Mouse (Mus musculus) neural tube, embryonic 11.5 days (tissue): ENCODE data around the gene Tssk2. TPM values are rescaled to one million over a fixed set of nuclear protein-coding genes. Genes with fewer than 3 reads are reported as not detected.

ENCODE experiments used
- ATAC-seq: fragments of 200-750 bp; cut with Nextera tagmentation; 2 replicates; pipeline ENCODE4 v1.8.0; 2017; ENCODE audit warnings: moderate number of reproducible peaks, mild to moderate bottlenecking, moderate TSS enrichment, moderate library complexity; ENCODE audit not compliant: insufficient read depth, low FRiP score, low TSS enrichment
- DNase-seq: peaks from one replicate; pipeline ENCODE4 v3.0.0-alpha.2; 2015; ENCODE audit warnings: low spot score
- H3K27ac ChIP-seq: fragments of 300-500 bp; sonication (generic); 2 replicates; pipeline ENCODE4 v1.5.1; 2014; ENCODE audit warnings: low read depth, mild to moderate bottlenecking, low read length
- H3K27me3 ChIP-seq: fragments of 300-500 bp; sonication (generic); 2 replicates; pipeline ENCODE4 v1.6.1; 2014; ENCODE audit warnings: mild to moderate bottlenecking, low read length, mixed read lengths; ENCODE audit not compliant: control insufficient read depth, insufficient read depth
- H3K36me3 ChIP-seq: fragments of 300-500 bp; sonication (generic); 2 replicates; pipeline ENCODE4 v1.6.1; 2014; ENCODE audit warnings: mild to moderate bottlenecking, low read length, moderate library complexity, mixed read lengths; ENCODE audit not compliant: control insufficient read depth, insufficient read depth
- H3K4me1 ChIP-seq: fragments of 300-500 bp; sonication (generic); 2 replicates; pipeline ENCODE4 v1.6.1; 2014; ENCODE audit warnings: low read length, mixed read lengths; ENCODE audit not compliant: control insufficient read depth, insufficient read depth
- H3K4me2 ChIP-seq: fragments of 300-500 bp; sonication (generic); 2 replicates; pipeline ENCODE4 v1.6.1; 2014; ENCODE audit warnings: low read depth, mild to moderate bottlenecking, moderate library complexity
- H3K4me3 ChIP-seq: fragments of 300-500 bp; sonication (generic); 2 replicates; pipeline ENCODE4 v1.5.1; 2014; ENCODE audit warnings: low read depth, low read length
- H3K9ac ChIP-seq: fragments of 300-500 bp; sonication (generic); 2 replicates; pipeline ENCODE4 v1.6.1; 2014; ENCODE audit warnings: mild to moderate bottlenecking, low read length
- H3K9me3 ChIP-seq: fragments of 300-500 bp; sonication (generic); 2 replicates; pipeline ENCODE4 v1.6.1; 2016; ENCODE audit warnings: low read length; ENCODE audit not compliant: control insufficient read depth
- WGBS: fragments of 180-500 bp; shearing (Covaris S2); extraction: QIAGEN DNeasy Blood & Tissue Kit; methylation state at CpG from one replicate; pipeline ENCODE4 v1.1.7; 2014; 5-methylcytosine and 5-hydroxymethylcytosine counted together
- polyA plus RNA-seq: library from polyadenylated mRNA; unstranded; fragments of >200 nt; fragmentation: Nextera tagmentation; extraction: Ambion mirVana; gene quantifications from 2 replicates; pipeline ENCODE4 v1.2.1, GENCODE M21; 2014

Gene Tssk2
- polyA plus RNA-seq, 1 experiment from 2014 or later, result 0.28 TPM

DNA sequence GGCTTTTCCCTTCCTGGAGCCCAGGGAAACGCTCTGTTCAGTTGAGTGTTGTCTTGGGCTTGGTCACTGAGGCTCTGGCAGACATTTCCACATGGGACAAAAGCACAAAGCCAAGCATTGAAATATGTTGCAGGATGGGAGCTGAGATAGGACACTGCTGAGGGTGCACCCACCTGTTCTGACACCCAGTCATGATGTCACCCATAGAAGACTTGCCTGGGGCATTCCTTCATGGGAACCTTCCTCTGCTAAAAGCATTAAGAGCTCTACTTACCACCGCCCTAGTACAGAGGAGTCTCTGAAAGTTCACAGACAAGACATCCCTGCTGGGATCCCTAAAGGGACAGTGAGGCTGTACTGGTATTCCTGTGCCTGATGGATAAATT is 8.1 kb upstream of the Tssk2 start:
- Histone ChIP-seq H3K4me3 (peak overlapping the region; percentile 99), H3K4me1 (peaks cover 8% of the 10 kb centered on the region), H3K36me3 (no peaks in the 10 kb centered on the region), H3K9ac (peak overlapping the region; percentile 99), H3K9me3 (no peaks in the 10 kb centered on the region), H3K27me3 (no peaks in the 10 kb centered on the region), H3K27ac (no peak overlapping the region), H3K4me2 (peak overlapping the region; percentile 60)
- WGBS, result 48% methylated on average over 2 of the region's 2 CpGs
- ATAC-seq (no peak), DNase-seq (no peak)

GRCm38 (mm10) chr16:17890917-17891566 is 7.4 kb upstream of the Tssk2 start:
- Histone ChIP-seq H3K4me3 (peak overlapping the region; percentile 99), H3K4me2 (peak overlapping the region; percentile 60), H3K4me1 (peaks cover 8% of the 10 kb centered on the region), H3K9me3 (no peaks in the 10 kb centered on the region), H3K36me3 (no peaks in the 10 kb centered on the region), H3K27ac (peak overlapping the region; percentile 90), H3K27me3 (no peaks in the 10 kb centered on the region), H3K9ac (peak overlapping the region; percentile 99)
- ATAC-seq (peak; percentile 70), DNase-seq (peak; percentile 55)
- WGBS, result under 1% methylated on average over 42 of the region's 44 CpGs

DNA sequence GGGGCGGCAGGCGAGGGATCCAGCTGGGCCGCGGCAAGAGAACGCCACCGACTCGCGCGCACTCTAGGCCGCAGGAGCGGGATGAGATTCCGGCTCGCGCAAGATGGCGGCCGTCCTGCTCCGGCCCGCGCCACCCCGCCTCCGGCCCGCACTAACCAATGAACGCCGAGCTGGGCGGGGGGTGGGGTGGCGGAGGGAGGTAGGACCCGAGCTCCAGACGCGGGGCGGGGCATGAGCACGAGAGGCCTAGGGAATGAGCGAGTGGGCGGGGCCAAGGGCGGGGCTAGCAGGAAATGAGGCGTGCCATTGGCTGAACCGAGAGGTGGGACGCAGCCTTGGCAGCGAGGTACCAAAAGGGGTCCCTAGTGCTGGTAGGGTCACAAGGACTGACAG is 6.9 kb upstream of the Tssk2 start, which contains the start of gene Gm20518:
Gm20518 (minus strand) TSS at position 105 of the 393 bp plus-strand sequence.
- under 1% methylated on average over 38 of the region's 38 CpGs for WGBS
- Histone ChIP-seq H3K27me3 (no peaks in the 10 kb centered on the region), H3K4me2 (peak within 1 kb of the TSS; percentile 60), H3K9ac (peak within 1 kb of the TSS; percentile 99), H3K4me3 (peak within 1 kb of the TSS; percentile 99), H3K36me3 (no peaks in the 10 kb centered on the region), H3K4me1 (peaks cover 8% of the 10 kb centered on the region), H3K27ac (peak within 1 kb of the TSS; percentile 90), H3K9me3 (no peaks in the 10 kb centered on the region)
- ATAC-seq, result peak; percentile 97
- DNase-seq, result peak; percentile 100

- no peak overlapping the region for H3K4me2 ChIP-seq
- H3K27me3 ChIP-seq, result no peaks in the 10 kb centered on the region
- H3K4me1 ChIP-seq, result peaks cover 8% of the 10 kb centered on the region
- WGBS, result 89% methylated on average over 3 of the region's 3 CpGs
- H3K27ac ChIP-seq, result no peak overlapping the region
- H3K9me3 ChIP-seq, result no peaks in the 10 kb centered on the region
- no peak for ATAC-seq
- no peaks in the 10 kb centered on the region for H3K36me3 ChIP-seq
- no peak overlapping the region for H3K9ac ChIP-seq
- no peak overlapping the region for H3K4me3 ChIP-seq
- no peak for DNase-seq
Measured at GRCm38 (mm10) chr16:17892606-17893005, 5.8 kb upstream of the Tssk2 start.

GRCm38 (mm10) chr16:17893923-17894322 is 4.5 kb upstream of the Tssk2 start, which contains the start of gene Tssk1:
Gene Tssk1, plus strand, starts transcription at chr16:17894223.
- Histone ChIP-seq H3K27me3 (no peaks in the 10 kb centered on the region), H3K27ac (no peak within 1 kb of the TSS), H3K36me3 (no peaks in the 10 kb centered on the region), H3K4me3 (no peak within 1 kb of the TSS), H3K9me3 (no peaks in the 10 kb centered on the region), H3K9ac (no peak within 1 kb of the TSS), H3K4me1 (peaks cover 8% of the 10 kb centered on the region), H3K4me2 (no peak within 1 kb of the TSS)
- ATAC-seq (no peak), DNase-seq (no peak)
- WGBS, result 86% methylated on average over 2 of the region's 2 CpGs

- Histone ChIP-seq H3K9me3 (no peaks in the 10 kb centered on the region), H3K27me3 (no peaks in the 10 kb centered on the region), H3K4me2 (no peak overlapping the region), H3K9ac (no peak overlapping the region), H3K4me3 (no peak overlapping the region), H3K27ac (no peak overlapping the region), H3K36me3 (no peaks in the 10 kb centered on the region), H3K4me1 (no peaks in the 10 kb centered on the region)
- ATAC-seq (no peak), DNase-seq (no peak)
Measured at GRCm38 (mm10) chr16:17896091-17896490, 2.3 kb upstream of the Tssk2 start.

GRCm38 (mm10) chr16:17911052-17911595 is 12.7 kb downstream of the Tssk2 start, which contains the start of gene Ess2:
Gene Ess2, minus strand, starts transcription at chr16:17911348.
- H3K27ac ChIP-seq, result 0 out of 2 replicates have a peak within 1 kb of the TSS, but pooled peaks have one; percentile 35
- peak; percentile 93 for DNase-seq
- peak; percentile 89 for ATAC-seq

GRCm38 (mm10) chr16:17914307-17915249 is 16.1 kb downstream of the Tssk2 start, which contains the start of gene Gsc2:
Gene Gsc2, minus strand, starts transcription at chr16:17915059.
- Histone ChIP-seq H3K9ac (no peak within 1 kb of the TSS), H3K4me2 (peak within 1 kb of the TSS; percentile 33), H3K4me1 (peaks cover 10% of the 10 kb centered on the region), H3K36me3 (no peaks in the 10 kb centered on the region), H3K9me3 (no peaks in the 10 kb centered on the region), H3K27ac (no peak within 1 kb of the TSS), H3K27me3 (peaks cover 61% of the 10 kb centered on the region), H3K4me3 (peak within 1 kb of the TSS; percentile 25)
- peak; percentile 42 for DNase-seq
- under 1% methylated on average over 97 of the region's 106 CpGs for WGBS
- peak; percentile 24; the same call in 1 of the 2 replicates for ATAC-seq

More at GRCm38 (mm10) chr16:17911052-17911595, 12.7 kb downstream of the Tssk2 start, which contains the start of gene Ess2:
- H3K9ac ChIP-seq, result peak within 1 kb of the TSS; percentile 73
- peaks cover 14% of the 10 kb centered on the region for H3K36me3 ChIP-seq
- H3K4me2 ChIP-seq, result peak within 1 kb of the TSS; percentile 74
- H3K9me3 ChIP-seq, result no peaks in the 10 kb centered on the region
- under 1% methylated on average over 35 of the region's 35 CpGs for WGBS
- peaks cover 43% of the 10 kb centered on the region for H3K27me3 ChIP-seq
- H3K4me1 ChIP-seq, result peaks cover 10% of the 10 kb centered on the region
- H3K4me3 ChIP-seq, result peak within 1 kb of the TSS; percentile 67
